Mouse (Mus musculus): Measurements from ENCODE around the gene Ppil1. TPM values are rescaled to one million over a fixed set of nuclear protein-coding genes. Genes with fewer than 3 reads are reported as not detected.

Ppil1 gene
- polyA plus RNA-seq, 1 experiment, result 16.9 TPM

GRCm38 (mm10) chr17:29245725-29246124, 18.3 kb downstream of the Ppil1 start:
- H3K4me3 ChIP-seq (ENCODE audit: insufficient read depth, low read length), result no peak overlapping the region
- H3K27ac ChIP-seq (ENCODE audit: insufficient read depth, low read depth, low read length), result peak overlapping the region; percentile 31; the same call in 1 of the 2 replicates
- TF ChIP-seq CTCF (IDR thresholded peaks at IDR 0.05; ENCODE audit: low read depth, low read length) (no peak), POLR2A (IDR thresholded peaks at IDR 0.05; ENCODE audit: borderline replicate concordance, low read depth, low read length) (no peak)
- peaks cover 12% of the 10 kb centered on the region for H3K4me1 ChIP-seq (ENCODE audit: control insufficient read depth, insufficient read depth, low read length)

DNA sequence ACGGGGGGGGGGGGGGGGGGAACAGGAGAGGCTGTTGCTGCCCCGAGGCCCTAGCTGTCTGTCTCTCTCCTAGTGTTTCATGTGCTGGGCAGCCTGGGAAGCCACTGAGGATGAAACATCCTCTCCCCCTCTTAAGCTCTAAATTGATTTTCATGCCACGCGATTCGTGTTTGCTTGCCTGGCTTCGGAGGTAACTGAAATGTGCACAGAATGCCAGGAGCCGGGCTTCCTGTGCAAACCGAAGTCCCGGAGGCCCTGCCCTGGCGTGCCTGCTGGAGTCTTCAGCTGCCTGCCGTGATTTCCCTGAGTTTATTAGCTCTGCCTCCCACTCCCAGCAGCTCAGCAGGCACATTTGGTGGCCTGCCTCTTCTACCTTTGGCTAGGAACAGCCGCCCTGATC, 19.1 kb downstream of the Ppil1 start:
- Histone ChIP-seq H3K27ac (ENCODE audit: insufficient read depth, low read depth, low read length) (no peak overlapping the region), H3K4me3 (ENCODE audit: insufficient read depth, low read length) (no peak overlapping the region), H3K4me1 (ENCODE audit: control insufficient read depth, insufficient read depth, low read length) (peaks cover 12% of the 10 kb centered on the region)
- TF ChIP-seq POLR2A (IDR thresholded peaks at IDR 0.05; ENCODE audit: borderline replicate concordance, low read depth, low read length) (no peak), CTCF (IDR thresholded peaks at IDR 0.05; ENCODE audit: low read depth, low read length) (no peak)

DNA sequence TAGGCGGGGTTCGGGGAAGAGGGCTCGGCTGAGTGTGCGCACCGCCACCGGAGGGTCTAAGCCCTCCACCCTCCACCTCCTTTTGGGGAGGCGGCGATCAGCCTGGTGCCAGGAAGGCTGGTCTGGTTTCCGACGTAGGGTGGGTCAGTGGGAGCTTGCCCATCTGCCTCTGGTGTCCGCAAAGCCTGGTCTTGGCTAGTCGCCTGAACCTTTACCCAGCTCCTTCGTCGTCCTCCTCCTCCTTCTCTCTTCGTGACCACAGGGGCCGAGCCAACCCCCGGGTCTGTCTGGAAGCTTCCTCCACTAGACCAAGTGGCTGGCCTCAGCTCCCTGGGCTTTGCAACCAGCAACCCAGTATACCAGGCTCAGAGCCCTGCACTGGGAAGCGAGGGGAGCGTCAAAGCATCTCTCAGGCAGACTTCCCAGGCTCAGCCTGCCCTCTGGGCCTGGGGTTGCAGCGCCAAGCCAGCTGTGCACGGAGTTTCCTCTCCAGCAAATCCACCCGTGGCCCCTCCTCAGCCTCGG, 25.5 kb downstream of the Ppil1 start:
- no peak for TF ChIP-seq CTCF (IDR thresholded peaks at IDR 0.05; ENCODE audit: low read depth, low read length)
- no peak for TF ChIP-seq POLR2A (IDR thresholded peaks at IDR 0.05; ENCODE audit: borderline replicate concordance, low read depth, low read length)
- Histone ChIP-seq H3K4me3 (ENCODE audit: insufficient read depth, low read length) (peak overlapping the region; percentile 16; the same call in 1 of the 2 replicates), H3K27ac (ENCODE audit: insufficient read depth, low read depth, low read length) (no peak overlapping the region), H3K4me1 (ENCODE audit: control insufficient read depth, insufficient read depth, low read length) (no peaks in the 10 kb centered on the region)

GRCm38 (mm10) chr17:29237772-29238420, 26.1 kb downstream of the Ppil1 start, which contains the start of gene Cpne5:
Cpne5 (minus strand) TSS chr17:29238167.
- no peak within 1 kb of the TSS for H3K27ac ChIP-seq (ENCODE audit: insufficient read depth, low read depth, low read length)
- no peaks in the 10 kb centered on the region for H3K4me1 ChIP-seq (ENCODE audit: control insufficient read depth, insufficient read depth, low read length)
- peak within 1 kb of the TSS; percentile 35 for H3K4me3 ChIP-seq (ENCODE audit: insufficient read depth, low read length)
- TF ChIP-seq CTCF (IDR thresholded peaks at IDR 0.05; ENCODE audit: low read depth, low read length) (no peak), POLR2A (IDR thresholded peaks at IDR 0.05; ENCODE audit: borderline replicate concordance, low read depth, low read length) (no peak)

- H3K27ac ChIP-seq (ENCODE audit: insufficient read depth, low read depth, low read length), result no peak overlapping the region
- peak overlapping the region; percentile 35 for H3K4me3 ChIP-seq (ENCODE audit: insufficient read depth, low read length)
- TF ChIP-seq POLR2A (IDR thresholded peaks at IDR 0.05; ENCODE audit: borderline replicate concordance, low read depth, low read length) (no peak), CTCF (IDR thresholded peaks at IDR 0.05; ENCODE audit: low read depth, low read length) (no peak)
- no peaks in the 10 kb centered on the region for H3K4me1 ChIP-seq (ENCODE audit: control insufficient read depth, insufficient read depth, low read length)
Measured at GRCm38 (mm10) chr17:29237267-29237771, 26.7 kb downstream of the Ppil1 start.

- Histone ChIP-seq H3K4me1 (ENCODE audit: control insufficient read depth, insufficient read depth, low read length) (no peaks in the 10 kb centered on the region), H3K27ac (ENCODE audit: insufficient read depth, low read depth, low read length) (no peak overlapping the region), H3K4me3 (ENCODE audit: insufficient read depth, low read length) (no peak overlapping the region)
- TF ChIP-seq POLR2A (IDR thresholded peaks at IDR 0.05; ENCODE audit: borderline replicate concordance, low read depth, low read length), result no peak
- TF ChIP-seq CTCF (IDR thresholded peaks at IDR 0.05; ENCODE audit: low read depth, low read length), result no peak
Measured at GRCm38 (mm10) chr17:29236111-29236510, 27.9 kb downstream of the Ppil1 start.

GRCm38 (mm10) chr17:29231109-29231508, 32.9 kb downstream of the Ppil1 start:
- Histone ChIP-seq H3K4me1 (ENCODE audit: control insufficient read depth, insufficient read depth, low read length) (no peaks in the 10 kb centered on the region), H3K4me3 (ENCODE audit: insufficient read depth, low read length) (no peak overlapping the region), H3K27ac (ENCODE audit: insufficient read depth, low read depth, low read length) (no peak overlapping the region)
- no peak for TF ChIP-seq CTCF (IDR thresholded peaks at IDR 0.05; ENCODE audit: low read depth, low read length)
- no peak for TF ChIP-seq POLR2A (IDR thresholded peaks at IDR 0.05; ENCODE audit: borderline replicate concordance, low read depth, low read length)

- TF ChIP-seq CTCF (IDR thresholded peaks at IDR 0.05; ENCODE audit: low read depth, low read length) (no peak), POLR2A (IDR thresholded peaks at IDR 0.05; ENCODE audit: borderline replicate concordance, low read depth, low read length) (no peak)
- no peak overlapping the region for H3K27ac ChIP-seq (ENCODE audit: insufficient read depth, low read depth, low read length)
- H3K4me1 ChIP-seq (ENCODE audit: control insufficient read depth, insufficient read depth, low read length), result no peaks in the 10 kb centered on the region
- H3K4me3 ChIP-seq (ENCODE audit: insufficient read depth, low read length), result no peak overlapping the region
Measured at GRCm38 (mm10) chr17:29220631-29221030, 43.4 kb downstream of the Ppil1 start.

- no peak for TF ChIP-seq POLR2A (IDR thresholded peaks at IDR 0.05; ENCODE audit: borderline replicate concordance, low read depth, low read length)
- no peak for TF ChIP-seq CTCF (IDR thresholded peaks at IDR 0.05; ENCODE audit: low read depth, low read length)
- H3K27ac ChIP-seq (ENCODE audit: insufficient read depth, low read depth, low read length), result no peak overlapping the region
- no peaks in the 10 kb centered on the region for H3K4me1 ChIP-seq (ENCODE audit: control insufficient read depth, insufficient read depth, low read length)
- H3K4me3 ChIP-seq (ENCODE audit: insufficient read depth, low read length), result no peak overlapping the region
Measured at GRCm38 (mm10) chr17:29218017-29218416, 46.0 kb downstream of the Ppil1 start.

DNA sequence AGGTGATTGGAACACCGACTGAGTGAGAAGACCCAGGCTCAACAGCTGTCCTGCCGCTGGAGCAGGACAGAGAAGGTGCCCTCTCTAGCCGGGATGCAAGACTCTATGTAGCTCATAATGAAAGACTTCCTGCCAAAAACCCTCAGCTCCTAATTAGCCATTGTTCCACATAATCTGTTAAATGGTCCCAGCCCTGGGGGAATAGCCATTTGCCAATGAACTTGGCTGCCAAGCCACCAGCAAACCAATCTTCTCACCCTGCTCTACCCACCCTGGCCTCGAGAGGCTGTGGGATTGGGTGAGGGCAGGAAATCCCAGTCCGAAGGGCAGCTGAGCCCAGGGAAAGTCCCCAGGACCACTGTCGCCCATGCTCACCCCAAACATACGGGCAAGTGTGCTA, 47.9 kb downstream of the Ppil1 start:
- Histone ChIP-seq H3K27ac (ENCODE audit: insufficient read depth, low read depth, low read length) (no peak overlapping the region), H3K4me3 (ENCODE audit: insufficient read depth, low read length) (no peak overlapping the region), H3K4me1 (ENCODE audit: control insufficient read depth, insufficient read depth, low read length) (no peaks in the 10 kb centered on the region)
- TF ChIP-seq POLR2A (IDR thresholded peaks at IDR 0.05; ENCODE audit: borderline replicate concordance, low read depth, low read length) (no peak), CTCF (IDR thresholded peaks at IDR 0.05; ENCODE audit: low read depth, low read length) (no peak)
